ENCODE assay signal across 7 mouse cellular contexts in the genomic region with DNA sequence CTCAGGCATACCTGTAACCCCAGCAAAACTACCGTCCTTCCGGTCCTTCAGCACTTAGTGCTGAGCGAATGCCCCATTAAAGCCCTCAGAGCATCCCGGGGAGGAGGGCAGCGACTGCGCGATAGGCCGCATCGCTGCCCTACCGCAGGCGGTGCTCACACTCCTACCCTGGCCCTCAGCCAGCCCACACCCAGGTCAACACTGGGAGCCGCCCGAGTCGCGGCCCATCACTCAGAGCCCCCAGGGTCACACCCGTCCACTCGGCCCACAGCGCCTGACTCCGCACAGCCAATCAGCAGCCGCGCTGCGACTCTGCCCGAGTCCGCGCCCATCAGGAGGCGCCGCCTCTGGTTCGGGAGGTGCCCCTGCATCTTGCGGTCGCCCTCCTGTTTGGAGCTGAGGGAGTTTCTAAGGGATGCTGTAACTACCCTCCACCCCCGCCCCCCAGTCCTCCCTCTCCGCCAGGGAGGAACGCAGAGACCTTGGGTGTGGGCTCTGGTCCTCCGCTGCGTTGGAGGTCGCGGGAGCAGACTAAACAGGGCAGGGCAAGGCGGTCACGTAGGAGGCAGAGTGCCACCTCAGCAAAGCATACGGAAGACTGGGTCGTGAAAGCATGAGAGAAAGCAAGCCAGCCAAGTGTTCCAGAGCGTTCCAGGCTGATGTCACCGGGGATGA. TPM values are rescaled to one million over a fixed set of nuclear protein-coding genes. Genes with fewer than 3 reads are reported as not detected.
DNase-seq lines count a peak whose midpoint lies in the region; ATAC-seq and TF ChIP-seq lines count a peak whose summit lies in the region.

No protein-coding gene starts in this region.

- peak; percentile 64 for TF ChIP-seq CTCF in intestine, postnatal 0 days (IDR thresholded peaks at IDR 0.05; ENCODE audit: low read depth)
- no peak for TF ChIP-seq CTCF in small intestine, adult 2 months (IDR thresholded peaks at IDR 0.05; ENCODE audit: extremely low read depth, insufficient read length, insufficient replicate concordance, low read depth, low read length)

- peak overlapping the region; percentile 91 for H3K4me2 ChIP-seq in intestine, postnatal 0 days (replicated peaks; ENCODE audit: low read depth)
- peak overlapping the region; percentile 79 for H3K4me2 ChIP-seq in midbrain, embryonic 11.5 days

- ATAC-seq in intestine, postnatal 0 days: peak; percentile 95
- peak; percentile 99 for ATAC-seq in midbrain, embryonic 11.5 days (ENCODE audit: low FRiP score)

- no peaks in the 10 kb centered on the region for H3K27me3 ChIP-seq in intestine, postnatal 0 days (replicated peaks; ENCODE audit: control insufficient read depth, insufficient read depth, low read length)
- no peaks in the 10 kb centered on the region for H3K27me3 ChIP-seq in midbrain, embryonic 11.5 days (ENCODE audit: control insufficient read depth, insufficient read depth, low read length)
- H3K27me3 ChIP-seq in small intestine, adult 2 months (ENCODE audit: control insufficient read depth, insufficient read depth, low read length): no peaks in the 10 kb centered on the region

- peak; percentile 93 for DNase-seq in adrenal gland, adult 8-10 months
- DNase-seq in embryo, embryonic 9.5 days (ENCODE audit: extremely low spot score): peak; percentile 94
- peak; percentile 73 to 83 for DNase-seq in gastrocnemius, postnatal 4 days (ENCODE audit: low spot score in 2 of 2)
- peak; percentile 89 for DNase-seq in left cerebral cortex, postnatal 4 days
- peak; percentile 98 for DNase-seq in midbrain, embryonic 11.5 days (ENCODE audit: low spot score, missing footprints)

- peak overlapping the region; percentile 96 for H3K27ac ChIP-seq in intestine, postnatal 0 days (ENCODE audit: low read depth, low read length)
- H3K27ac ChIP-seq in midbrain, embryonic 11.5 days (ENCODE audit: low read depth, low read length): peak overlapping the region; percentile 88
- peak overlapping the region; percentile 37 for H3K27ac ChIP-seq in small intestine, adult 2 months (ENCODE audit: insufficient read depth, low read depth, low read length)

- no peak for TF ChIP-seq POLR2A in small intestine, adult 2 months (IDR thresholded peaks at IDR 0.05; ENCODE audit: low read depth, low read length)

- intact Hi-C loops in left cerebral cortex, postnatal 4 days (cut with DNase I): no loop called here

- peak overlapping the region; percentile 60 for H3K4me3 ChIP-seq in intestine, postnatal 0 days (ENCODE audit: low read depth, low read length)
- peak overlapping the region; percentile 46 for H3K4me3 ChIP-seq in midbrain, embryonic 11.5 days (ENCODE audit: low read depth, low read length)
- H3K4me3 ChIP-seq in small intestine, adult 2 months (ENCODE audit: low read depth, low read length): peak overlapping the region; percentile 62

- no peaks in the 10 kb centered on the region for H3K36me3 ChIP-seq in intestine, postnatal 0 days (ENCODE audit: control insufficient read depth, insufficient read depth)
- no peaks in the 10 kb centered on the region for H3K36me3 ChIP-seq in midbrain, embryonic 11.5 days (ENCODE audit: control insufficient read depth, insufficient read depth, low read length)
- no peaks in the 10 kb centered on the region for H3K36me3 ChIP-seq in small intestine, adult 2 months (ENCODE audit: control insufficient read depth, insufficient read depth, low read length)

- H3K4me1 ChIP-seq in intestine, postnatal 0 days (replicated peaks; ENCODE audit: control insufficient read depth, insufficient read depth, low read length): no peaks in the 10 kb centered on the region
- peaks cover 11% of the 10 kb centered on the region for H3K4me1 ChIP-seq in midbrain, embryonic 11.5 days (ENCODE audit: control insufficient read depth, insufficient read depth, low read length)
- H3K4me1 ChIP-seq in small intestine, adult 2 months (ENCODE audit: control insufficient read depth, insufficient read depth, insufficient read length, low read length): peaks cover 3% of the 10 kb centered on the region; the same call in 1 of the 2 replicates

- H3K9me3 ChIP-seq in intestine, postnatal 0 days (ENCODE audit: control insufficient read depth): no peaks in the 10 kb centered on the region
- no peaks in the 10 kb centered on the region for H3K9me3 ChIP-seq in midbrain, embryonic 11.5 days (ENCODE audit: control insufficient read depth, low read length)

- under 1% methylated on average over 43 of the region's 43 CpGs for WGBS in intestine, postnatal 0 days
- WGBS in midbrain, embryonic 11.5 days: under 1% methylated on average over 43 of the region's 43 CpGs
- under 1% methylated on average over 43 of the region's 43 CpGs for WGBS in small intestine, adult 2 months

- H3K9ac ChIP-seq in intestine, postnatal 0 days (ENCODE audit: low read depth, low read length): peak overlapping the region; percentile 50
- H3K9ac ChIP-seq in midbrain, embryonic 11.5 days (ENCODE audit: low read length): peak overlapping the region; percentile 85

RNA-seq across cellular contexts. Expression of gene Scd2, which starts 26.5 kb away (rescaled TPM):
- total RNA-seq in adrenal gland, adult 8-10 months (2022): 1,000 to 10,000 TPM in 3 of 4 experiments, 100 to 1,000 TPM in 1; 965 to 1,225 (median 1,109) TPM
- total RNA-seq in gastrocnemius, postnatal 4 days (2021): 10 to 100 TPM; 81.6 to 87.3 TPM
- 35.6 and 42.1 TPM in 2 replicates for polyA plus RNA-seq in intestine, postnatal 0 days (2015; fragmentation: Nextera tagmentation; extraction: Ambion mirVana)
- total RNA-seq in left cerebral cortex, postnatal 4 days (2021): 100 to 1,000 TPM; 554 to 565 TPM
- 353 and 358 TPM in 2 replicates for polyA plus RNA-seq in midbrain, embryonic 11.5 days (2014; fragmentation: Nextera tagmentation; extraction: Ambion mirVana)
- polyA plus RNA-seq in small intestine, adult 2 months (2012; rRNA removed): 20.5 and 23.6 TPM in 2 replicates

Comparison
In these comparisons a context has a peak if more than half of its experiments do, and no peak if none do; other contexts are left out.
1. Peak in every context shown above with its lines: DNase-seq, ATAC-seq, H3K4me3 ChIP-seq and H3K27ac ChIP-seq.
2. H3K27ac ChIP-seq: peak in every context shown above with its lines; median percentile 96 in intestine, postnatal 0 days; 88 in midbrain, embryonic 11.5 days; 37 in small intestine, adult 2 months.
3. RNA of gene Scd2, which starts 26.5 kb away (total RNA-seq): 965 to 1,225 TPM in adrenal gland, adult 8-10 months and 554 to 565 TPM in left cerebral cortex, postnatal 4 days; 81.6 to 87.3 TPM in gastrocnemius, postnatal 4 days; every median in the first group is over 4 times any median in the second.